Mouse (Mus musculus) A20 (cell line): ENCODE measurements at regions not wholly inside any gene's neighbourhood (a gene's known extent, or its start where the extent isn't known, plus 50 kb on each side); places are given as distances from the start of the nearest gene placed in this dataset.

Experiments
- DNase-seq: peaks from one replicate; pipeline ENCODE4 v3.0.0-alpha.2; 2011; ENCODE audit warnings: low read depth, low spot score

GRCm38 (mm10) chr9:61677037-61677436, 237.3 kb downstream of the Rplp1 start:
- no peak for DNase-seq

- DNase-seq, result no peak
Measured at GRCm38 (mm10) chr9:61675366-61675765, 239.0 kb downstream of the Rplp1 start.

- no peak for DNase-seq
Measured at GRCm38 (mm10) chr9:61673575-61674203, 240.7 kb downstream of the Rplp1 start.

GRCm38 (mm10) chr9:61670986-61671385, 243.4 kb downstream of the Rplp1 start:
- no peak for DNase-seq

GRCm38 (mm10) chr9:61669729-61670520, 244.4 kb downstream of the Rplp1 start:
- DNase-seq, result no peak

- DNase-seq, result no peak
Measured at GRCm38 (mm10) chr9:61668723-61669122, 245.6 kb downstream of the Rplp1 start.

- DNase-seq, result no peak
Measured at GRCm38 (mm10) chr9:61668157-61668697, 246.1 kb downstream of the Rplp1 start.

- peak; percentile 69 for DNase-seq
Measured at GRCm38 (mm10) chr9:61667453-61668074, 246.8 kb downstream of the Rplp1 start.

- peak; percentile 17 for DNase-seq
Measured at GRCm38 (mm10) chr9:61666761-61667332, 247.5 kb downstream of the Rplp1 start.

GRCm38 (mm10) chr9:61666118-61666517, 248.2 kb downstream of the Rplp1 start:
- no peak for DNase-seq

GRCm38 (mm10) chr9:61665254-61665653, 249.1 kb downstream of the Rplp1 start:
- no peak for DNase-seq

- no peak for DNase-seq
Measured at GRCm38 (mm10) chr9:61664000-61664622, 250.2 kb downstream of the Rplp1 start.

- peak; percentile 71 for DNase-seq
Measured at GRCm38 (mm10) chr9:61662055-61663028, 252.0 kb downstream of the Rplp1 start.

- no peak for DNase-seq
Measured at GRCm38 (mm10) chr9:61660191-61660590, 254.2 kb downstream of the Rplp1 start.

GRCm38 (mm10) chr9:61657996-61658395, 256.3 kb downstream of the Rplp1 start:
- no peak for DNase-seq

- DNase-seq, result no peak
Measured at GRCm38 (mm10) chr9:61655433-61655981, 258.8 kb downstream of the Rplp1 start.

GRCm38 (mm10) chr9:61645661-61646425, 268.5 kb downstream of the Rplp1 start:
- DNase-seq, result no peak

- DNase-seq, result no peak
Measured at GRCm38 (mm10) chr9:61640739-61641138, 268.6 kb downstream of the Tle3 start.

- DNase-seq, result no peak
Measured at GRCm38 (mm10) chr9:61638908-61639307, 266.7 kb downstream of the Tle3 start.
